Mouse (Mus musculus) heart, postnatal 0 days (tissue): ENCODE measurements around the gene Tmem132b.

ENCODE experiments used
- CTCF ChIP-seq: IDR thresholded peaks from 2 replicates; pipeline ENCODE4 v1.5.1; 2016; ENCODE audit warnings: antibody characterized with exemption, control low read depth, low read depth
- EP300 ChIP-seq: IDR thresholded peaks from 2 replicates; pipeline ENCODE4 v1.6.1; 2016; ENCODE audit warnings: antibody characterized with exemption, low read depth

GRCm38 (mm10) chr5:125579153-125579552, 47.6 kb downstream of the Tmem132b start:
- TF ChIP-seq CTCF (0 out of 2 replicates have a peak, but pooled peaks have one; percentile 13), EP300 (no peak)
